Mouse (Mus musculus) myocyte (in vitro differentiated cells): ENCODE results near the gene Bckdha.

Experiments used
- CEBPB ChIP-seq: IDR thresholded peaks from 2 replicates; pipeline ENCODE4 v1.6.1; 2011; ENCODE audit warnings: mild to moderate bottlenecking, moderate library complexity; ENCODE audit not compliant: poor library complexity, insufficient read depth, severe bottlenecking
- E2F4 ChIP-seq: IDR thresholded peaks from one replicate; pipeline ENCODE4 v1.6.1; 2011; ENCODE audit warnings: mild to moderate bottlenecking, control low read depth, moderate library complexity; ENCODE audit not compliant: insufficient read depth
- MAX ChIP-seq: IDR thresholded peaks from one replicate; pipeline ENCODE4 v1.6.1; 2011; ENCODE audit warnings: low read depth, mild to moderate bottlenecking, control low read depth
- POLR2A ChIP-seq: IDR thresholded peaks from one replicate; pipeline ENCODE4 v1.6.1; 2011; ENCODE audit warnings: low read depth, mild to moderate bottlenecking, control low read depth, moderate library complexity; ENCODE audit not compliant: insufficient read length

DNA sequence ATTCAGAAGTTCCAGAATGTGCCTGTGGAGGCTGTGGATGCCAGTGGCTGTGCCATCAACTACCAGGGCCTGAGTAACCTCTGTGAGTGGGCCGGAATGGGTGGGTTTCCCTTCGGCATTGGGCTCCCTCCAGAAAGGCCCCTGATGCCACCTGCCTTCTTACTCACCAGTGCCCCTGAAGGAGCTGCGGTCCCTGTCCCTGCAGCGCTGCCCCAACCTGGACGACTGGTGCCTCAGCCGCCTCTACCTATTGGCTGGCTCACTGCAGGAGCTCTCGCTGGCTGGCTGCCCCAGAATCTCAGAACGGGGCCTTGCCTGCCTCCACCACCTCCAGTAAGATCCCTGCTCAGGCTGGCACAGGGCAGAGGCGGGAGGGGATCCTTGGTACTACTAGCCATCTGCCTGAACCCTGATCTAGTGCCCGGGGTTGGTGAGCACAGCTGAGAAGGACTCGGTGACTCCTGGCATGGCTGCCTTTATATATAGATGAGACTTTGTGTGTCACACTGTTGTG lies 34.9 kb downstream of the Bckdha start:
- no peak for TF ChIP-seq CEBPB
- no peak for TF ChIP-seq POLR2A
- TF ChIP-seq MAX = no peak
- no peak for TF ChIP-seq E2F4
